Comparison of ENCODE assay signal across 8 mouse cellular contexts in genomic region chr6:72544283-72544987, GRCm38 (mm10). TPM values are rescaled to one million over a fixed set of nuclear protein-coding genes. Genes with fewer than 3 reads are reported as not detected.
A peak's percentile ranks its signal among the peaks of the same experiment; 100 is the strongest.
DNase-seq lines count a peak whose midpoint lies in the region; ATAC-seq and TF ChIP-seq lines count a peak whose summit lies in the region.

Gene Capg (plus strand): TSS chr6:72544391.

- ATAC-seq in intestine, embryonic 14.5 days (replicated peaks; ENCODE audit: low FRiP score, low TSS enrichment, low read depth), result 0 out of 2 replicates have a peak, but pooled peaks have one; percentile 24
- ATAC-seq in liver, postnatal 0 days, result peak; percentile 64

- TF ChIP-seq POLR2A in CH12.LX (IDR thresholded peaks at IDR 0.05; ENCODE audit: low read depth, low read length), result peak; percentile 66

- DNase-seq in CH12.LX (ENCODE audit: extremely low read depth), result peak; percentile 68
- DNase-seq in adrenal gland, postnatal 25 days, result peak; percentile 71
- no peak for DNase-seq in gastrocnemius, postnatal 4 days (ENCODE audit: low spot score in 2 of 2)
- peak; percentile 72 for DNase-seq in intestine, embryonic 14.5 days (ENCODE audit: low spot score)
- DNase-seq in liver, postnatal 0 days, result peak; percentile 63
- DNase-seq in ovary, adult 18-20 months (ENCODE audit: low spot score), result peak; percentile 60
- DNase-seq in layer of hippocampus, adult 8-10 months (ENCODE audit: low spot score in 2 of 2), result no peak
- no peak for DNase-seq in frontal cortex, postnatal 36 days (ENCODE audit: low spot score in 2 of 2)

- H3K9ac ChIP-seq in CH12.LX (ENCODE audit: insufficient read depth, low read depth), result peak within 1 kb of the TSS; percentile 80
- peak within 1 kb of the TSS; percentile 53 for H3K9ac ChIP-seq in intestine, embryonic 14.5 days (ENCODE audit: low read length)
- H3K9ac ChIP-seq in liver, postnatal 0 days (replicated peaks), result peak within 1 kb of the TSS; percentile 63

- peak within 1 kb of the TSS; percentile 78 for H3K4me2 ChIP-seq in CH12.LX (ENCODE audit: insufficient read depth, low read depth, poor library complexity, severe bottlenecking)
- H3K4me2 ChIP-seq in intestine, embryonic 14.5 days (ENCODE audit: low read length), result peak within 1 kb of the TSS; percentile 66
- peak within 1 kb of the TSS; percentile 75 for H3K4me2 ChIP-seq in liver, postnatal 0 days (ENCODE audit: low read depth, low read length)

- peaks cover 8% of the 10 kb centered on the region for H3K9me3 ChIP-seq in CH12.LX (replicated peaks; ENCODE audit: low read length)
- H3K9me3 ChIP-seq in intestine, embryonic 14.5 days (ENCODE audit: control insufficient read depth, low read length), result no peaks in the 10 kb centered on the region
- no peaks in the 10 kb centered on the region for H3K9me3 ChIP-seq in liver, postnatal 0 days (ENCODE audit: low read length)

- dilution Hi-C loops in CH12.LX (cut with MboI; ENCODE audit: extremely low pct_ligation_motif_present, extremely low pct_unique_long_range_greater_than_20kb, low sequenced_read_pairs), result no loop called here

- no peaks in the 10 kb centered on the region for H3K79me2 ChIP-seq in CH12.LX (replicated peaks; ENCODE audit: control insufficient read depth, extremely low read depth, insufficient read depth, poor library complexity, severe bottlenecking)

- H3K27me3 ChIP-seq in CH12.LX (replicated peaks), result no peaks in the 10 kb centered on the region
- no peaks in the 10 kb centered on the region for H3K27me3 ChIP-seq in intestine, embryonic 14.5 days (replicated peaks; ENCODE audit: control insufficient read depth, insufficient read depth, low read length)
- no peaks in the 10 kb centered on the region for H3K27me3 ChIP-seq in liver, postnatal 0 days (ENCODE audit: insufficient read depth, low read length)

- peaks cover 0 to 9% of the 10 kb centered on the region in 2 experiments for H3K36me3 ChIP-seq in CH12.LX (replicated peaks in 1 of 2; ENCODE audit: control insufficient read depth in 1 of 2, insufficient read depth in 1 of 2, low read length in 1 of 2)
- H3K36me3 ChIP-seq in intestine, embryonic 14.5 days (ENCODE audit: control insufficient read depth, insufficient read depth, low read length), result no peaks in the 10 kb centered on the region
- H3K36me3 ChIP-seq in liver, postnatal 0 days (replicated peaks; ENCODE audit: insufficient read depth, low read length), result no peaks in the 10 kb centered on the region

- peak; percentile 44 for TF ChIP-seq EP300 in CH12.LX (IDR thresholded peaks at IDR 0.05; ENCODE audit: low read length)
- TF ChIP-seq EP300 in liver, postnatal 0 days (IDR thresholded peaks at IDR 0.05; ENCODE audit: low read depth), result no peak

- H3K27ac ChIP-seq in CH12.LX (ENCODE audit: insufficient read depth, low read depth), result peak within 1 kb of the TSS; percentile 61
- H3K27ac ChIP-seq in intestine, embryonic 14.5 days (ENCODE audit: low read depth), result peak within 1 kb of the TSS; percentile 57; the same call in 1 of the 2 replicates
- H3K27ac ChIP-seq in liver, postnatal 0 days (ENCODE audit: low read depth), result peak within 1 kb of the TSS; percentile 82

- H3K4me3 ChIP-seq in CH12.LX (replicated peaks in 1 of 3; ENCODE audit: low read depth in 2 of 3, low read length in 2 of 3, poor library complexity in 1 of 3), result peak within 1 kb of the TSS; percentile 47 to 63 (median 61)
- peak within 1 kb of the TSS; percentile 38 for H3K4me3 ChIP-seq in intestine, embryonic 14.5 days (ENCODE audit: low read depth, low read length)
- H3K4me3 ChIP-seq in liver, postnatal 0 days (ENCODE audit: low read depth, low read length), result peak within 1 kb of the TSS; percentile 54

- H3K4me1 ChIP-seq in CH12.LX (ENCODE audit: control insufficient read depth in 1 of 2, insufficient read depth in 2 of 2), result peaks cover 9 to 34% of the 10 kb centered on the region in 2 experiments
- H3K4me1 ChIP-seq in intestine, embryonic 14.5 days (replicated peaks; ENCODE audit: control insufficient read depth, insufficient read depth, low read length), result peaks cover 11% of the 10 kb centered on the region; the same call in 1 of the 2 replicates
- H3K4me1 ChIP-seq in liver, postnatal 0 days (ENCODE audit: insufficient read depth), result peaks cover 16% of the 10 kb centered on the region

- WGBS in intestine, embryonic 14.5 days, result 11% methylated on average over 23 of the region's 23 CpGs
- WGBS in liver, postnatal 0 days (ENCODE audit: insufficient replicate concordance), result 3% methylated on average over 23 of the region's 23 CpGs

- in situ Hi-C loops in CH12.LX (cut with MboI; ENCODE audit: low pct_ligation_motif_present, low pct_unique_long_range_greater_than_20kb, low sequenced_read_pairs), result no loop called here

- TF ChIP-seq CTCF in CH12.LX (conservative IDR thresholded peaks at IDR 0.05 in 1 of 2, IDR thresholded peaks at IDR 0.05 in 1 of 2; ENCODE audit: low read depth in 2 of 2, low read length in 2 of 2), result no peak
- no peak for TF ChIP-seq CTCF in liver, postnatal 0 days (IDR thresholded peaks at IDR 0.05; ENCODE audit: low read depth)

- no peak for TF ChIP-seq RAD21 in CH12.LX (IDR thresholded peaks at IDR 0.05; ENCODE audit: low read depth, low read length)

TF ChIP-seq in CH12.LX, 34 proteins besides CTCF, POLR2A, EP300 and RAD21:
- TF ChIP-seq NRF1 (IDR thresholded peaks at IDR 0.05; ENCODE audit: low read depth, low read length), result no peak
- no peak for TF ChIP-seq HCFC1 (IDR thresholded peaks at IDR 0.05; ENCODE audit: low read depth, low read length)
- TF ChIP-seq MEF2A (IDR thresholded peaks at IDR 0.05; ENCODE audit: borderline replicate concordance, low read depth, low read length), result 0 out of 2 replicates have a peak, but pooled peaks have one; percentile 34
- TF ChIP-seq ZC3H11A (IDR thresholded peaks at IDR 0.05; ENCODE audit: low read depth, low read length), result no peak
- peak; percentile 62; the same call in 1 of the 2 replicates for TF ChIP-seq TCF12 (IDR thresholded peaks at IDR 0.05; ENCODE audit: low read depth, low read length)
- TF ChIP-seq UBTF (IDR thresholded peaks at IDR 0.05; ENCODE audit: low read depth, low read length), result 0 out of 2 replicates have a peak, but pooled peaks have one; percentile 45
- 0 out of 2 replicates have a peak, but pooled peaks have one; percentile 52 for TF ChIP-seq TBP (conservative IDR thresholded peaks at IDR 0.05; ENCODE audit: low read depth, low read length)
- no peak for TF ChIP-seq USF2 (conservative IDR thresholded peaks at IDR 0.05; ENCODE audit: low read depth, low read length)
- TF ChIP-seq KAT2A (IDR thresholded peaks at IDR 0.05; ENCODE audit: insufficient replicate concordance, low read length), result no peak
- TF ChIP-seq CHD1 (IDR thresholded peaks at IDR 0.05; ENCODE audit: low read depth, low read length), result 0 out of 2 replicates have a peak, but pooled peaks have one; percentile 50
- no peak for TF ChIP-seq E2F4 (IDR thresholded peaks at IDR 0.05; ENCODE audit: insufficient replicate concordance, low read depth, low read length)
- TF ChIP-seq IRF4 (IDR thresholded peaks at IDR 0.05; ENCODE audit: low read depth, low read length), result peak; percentile 52; the same call in 1 of the 2 replicates
- no peak for TF ChIP-seq ZMIZ1 (IDR thresholded peaks at IDR 0.05; ENCODE audit: low read depth, low read length)
- no peak for TF ChIP-seq POLR2AphosphoS2 (IDR thresholded peaks at IDR 0.05; ENCODE audit: low read depth, low read length)
- no peak; the same call in 1 of the 2 replicates for TF ChIP-seq RCOR1 (conservative IDR thresholded peaks at IDR 0.05; ENCODE audit: low read depth, low read length)
- TF ChIP-seq JUND (conservative IDR thresholded peaks at IDR 0.05; ENCODE audit: low read depth, low read length), result no peak
- TF ChIP-seq MAZ (IDR thresholded peaks at IDR 0.05; ENCODE audit: low read depth, low read length), result peak; percentile 87
- TF ChIP-seq GABPA (IDR thresholded peaks at IDR 0.05; ENCODE audit: insufficient replicate concordance, low read depth, low read length), result no peak
- TF ChIP-seq MXI1 (IDR thresholded peaks at IDR 0.05; ENCODE audit: low read depth, low read length), result 0 out of 2 replicates have a peak, but pooled peaks have one; percentile 13
- TF ChIP-seq SIN3A (IDR thresholded peaks at IDR 0.05; ENCODE audit: low read length), result peak; percentile 75
- no peak for TF ChIP-seq PAX5 (IDR thresholded peaks at IDR 0.05; ENCODE audit: low read length)
- TF ChIP-seq ZNF384 (IDR thresholded peaks at IDR 0.05; ENCODE audit: low read depth, low read length), result no peak
- TF ChIP-seq ZKSCAN1 (IDR thresholded peaks at IDR 0.05; ENCODE audit: borderline replicate concordance, low read depth, low read length), result no peak
- TF ChIP-seq NELFE (IDR thresholded peaks at IDR 0.05; ENCODE audit: low read depth, low read length), result 0 out of 2 replicates have a peak, but pooled peaks have one; percentile 50
- no peak for TF ChIP-seq MYC (IDR thresholded peaks at IDR 0.05; ENCODE audit: low read depth, low read length)
- TF ChIP-seq MAFK (IDR thresholded peaks at IDR 0.05; ENCODE audit: insufficient replicate concordance, low read length), result no peak; the same call in 1 of the 2 replicates
- TF ChIP-seq ELF1 (IDR thresholded peaks at IDR 0.05; ENCODE audit: low read depth, low read length), result peak; percentile 52; the same call in 1 of the 2 replicates
- no peak; the same call in 1 of the 2 replicates for TF ChIP-seq MAX (IDR thresholded peaks at IDR 0.05; ENCODE audit: low read length)
- no peak for TF ChIP-seq JUN (IDR thresholded peaks at IDR 0.05; ENCODE audit: insufficient read depth, low read depth, low read length)
- peak; percentile 16; the same call in 1 of the 2 replicates for TF ChIP-seq BHLHE40 (IDR thresholded peaks at IDR 0.05; ENCODE audit: low read depth, low read length)
- no peak for TF ChIP-seq SMC3 (IDR thresholded peaks at IDR 0.05; ENCODE audit: low read depth, low read length)
- no peak for TF ChIP-seq USF1 (IDR thresholded peaks at IDR 0.05; ENCODE audit: low read depth, low read length)
- 0 out of 2 replicates have a peak, but pooled peaks have one; percentile 11 for TF ChIP-seq ETS1 (conservative IDR thresholded peaks at IDR 0.05; ENCODE audit: low read depth, low read length)
- TF ChIP-seq CHD2 (IDR thresholded peaks at IDR 0.05; ENCODE audit: low read length), result peak; percentile 88

RNA-seq across cellular contexts. Expression of gene Capg, which starts in this region (rescaled TPM):
- 211 and 264 TPM in 2 replicates for total RNA-seq in CH12.LX (2012; rRNA removed)
- 174 and 175 TPM in 2 replicates for total RNA-seq in CH12.LX (2014; rRNA removed)
- polyA plus RNA-seq in CH12.LX (2012; ENCODE audit: insufficient read length, low read depth), result 196 and 201 TPM in 2 replicates
- total RNA-seq in adrenal gland, postnatal 25 days (2021), result 30.3 and 48.1 TPM in 2 replicates
- total RNA-seq in gastrocnemius, postnatal 4 days (2021), result 10 to 100 TPM; 15.8 to 16.6 TPM
- 36.7 and 37.9 TPM in 2 replicates for polyA plus RNA-seq in intestine, embryonic 14.5 days (2014; fragmentation: Nextera tagmentation; extraction: Ambion mirVana)
- polyA plus RNA-seq in liver, postnatal 0 days (2015; fragmentation: Nextera tagmentation; extraction: Ambion mirVana), result 20.0 and 22.8 TPM in 2 replicates
- total RNA-seq in layer of hippocampus, adult 8-10 months (2022), result 10 to 100 TPM in 2 of 4 experiments, 1 to 10 TPM in 2; 4.6 to 31.2 (median 16.4) TPM

Comparison
In these comparisons a context has a peak if more than half of its experiments do, and no peak if none do; other contexts are left out.
1. DNase-seq: peak in CH12.LX (single experiment), adrenal gland, postnatal 25 days (single experiment), intestine, embryonic 14.5 days (single experiment), liver, postnatal 0 days (single experiment) and ovary, adult 18-20 months (single experiment); none in gastrocnemius, postnatal 4 days (0 of 2), layer of hippocampus, adult 8-10 months (0 of 2) and frontal cortex, postnatal 36 days (0 of 2).
2. Peak in every context shown above with its lines, with median percentiles within 50 percentile points of each other: H3K27ac ChIP-seq, H3K4me2 ChIP-seq, H3K4me3 ChIP-seq and H3K9ac ChIP-seq.